Mouse (Mus musculus) small intestine, adult 2 months (tissue): ENCODE results near the gene Pnkp. TPM values are rescaled to one million over a fixed set of nuclear protein-coding genes. Genes with fewer than 3 reads are reported as not detected.

Experiments
- H3K27ac ChIP-seq: fragments of 200-500 bp; 2 replicates; pipeline ENCODE4 v1.5.1; 2012; ENCODE audit warnings: low read depth, low read length, control low read depth, inconsistent platforms; ENCODE audit not compliant: insufficient read depth
- H3K27me3 ChIP-seq: fragments of 200-500 bp; 2 replicates; pipeline ENCODE4 v1.6.1; 2012; ENCODE audit warnings: mild to moderate bottlenecking, moderate library complexity, low read length, inconsistent platforms; ENCODE audit not compliant: control insufficient read depth, insufficient read depth
- H3K36me3 ChIP-seq: fragments of 200-500 bp; 2 replicates; pipeline ENCODE4 v1.6.1; 2012; ENCODE audit warnings: mild to moderate bottlenecking, low read length, control low read depth, inconsistent platforms; ENCODE audit not compliant: control insufficient read depth, insufficient read depth
- H3K4me1 ChIP-seq: fragments of 200-500 bp; 2 replicates; pipeline ENCODE4 v1.6.1; 2012; ENCODE audit warnings: low read length, inconsistent platforms, mixed read lengths; ENCODE audit not compliant: control insufficient read depth, insufficient read depth, insufficient read length
- H3K4me3 ChIP-seq: fragments of 200-500 bp; 2 replicates; pipeline ENCODE4 v1.5.1; 2012; ENCODE audit warnings: low read depth, mild to moderate bottlenecking, control low read depth, inconsistent platforms, low read length, moderate library complexity
- CTCF ChIP-seq: fragments of 200-500 bp; IDR thresholded peaks from 2 replicates; pipeline ENCODE4 v1.5.1; 2012; ENCODE audit warnings: low read depth, mild to moderate bottlenecking, control low read depth, inconsistent platforms, low read length, moderate library complexity, mixed read lengths; ENCODE audit not compliant: insufficient replicate concordance, insufficient read length; ENCODE audit errors: extremely low read depth
- POLR2A ChIP-seq: fragments of 200-500 bp; IDR thresholded peaks from 2 replicates; pipeline ENCODE4 v1.6.1; 2012; ENCODE audit warnings: low read depth, mild to moderate bottlenecking, control low read depth, inconsistent platforms, low read length, moderate library complexity
- WGBS: fragments of 180-500 bp; shearing (Covaris S2); methylation state at CpG from one replicate; pipeline ENCODE4 v1.1.7; 2018; 5-methylcytosine and 5-hydroxymethylcytosine counted together
- polyA plus RNA-seq: library from polyadenylated mRNA; depleted of rRNA; stranded (reverse); fragments of >200 nt; gene quantifications from 2 replicates; pipeline ENCODE4 v1.2.3, GENCODE M21; 2012

The Pnkp gene
- polyA plus RNA-seq, 1 experiment = 84.2 TPM

DNA sequence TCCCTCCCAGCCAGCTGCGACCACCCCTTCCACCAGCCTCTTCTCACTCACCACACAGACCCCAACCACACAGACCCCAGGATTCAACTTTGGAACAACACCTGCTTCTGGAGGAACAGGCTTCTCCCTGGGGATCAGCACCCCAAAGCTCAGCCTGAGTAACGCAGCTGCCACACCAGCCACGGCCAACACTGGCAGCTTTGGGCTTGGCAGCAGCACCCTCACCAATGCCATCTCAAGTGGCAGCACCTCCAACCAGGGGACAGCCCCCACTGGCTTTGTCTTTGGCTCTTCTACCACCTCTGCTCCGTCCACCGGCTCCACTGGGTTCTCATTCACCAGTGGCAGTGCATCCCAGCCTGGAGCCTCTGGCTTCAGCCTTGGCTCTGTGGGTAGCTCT is 28.2 kb upstream of the Pnkp start:
- peaks cover 36% of the 10 kb centered on the region for H3K36me3 ChIP-seq
- H3K27me3 ChIP-seq = no peaks in the 10 kb centered on the region
- no peak overlapping the region for H3K4me3 ChIP-seq
- 80% methylated on average over 5 of the region's 5 CpGs for WGBS
- H3K4me1 ChIP-seq = no peaks in the 10 kb centered on the region; the same call in 1 of the 2 replicates
- H3K27ac ChIP-seq = no peak overlapping the region
- TF ChIP-seq CTCF (no peak), POLR2A (no peak)

DNA sequence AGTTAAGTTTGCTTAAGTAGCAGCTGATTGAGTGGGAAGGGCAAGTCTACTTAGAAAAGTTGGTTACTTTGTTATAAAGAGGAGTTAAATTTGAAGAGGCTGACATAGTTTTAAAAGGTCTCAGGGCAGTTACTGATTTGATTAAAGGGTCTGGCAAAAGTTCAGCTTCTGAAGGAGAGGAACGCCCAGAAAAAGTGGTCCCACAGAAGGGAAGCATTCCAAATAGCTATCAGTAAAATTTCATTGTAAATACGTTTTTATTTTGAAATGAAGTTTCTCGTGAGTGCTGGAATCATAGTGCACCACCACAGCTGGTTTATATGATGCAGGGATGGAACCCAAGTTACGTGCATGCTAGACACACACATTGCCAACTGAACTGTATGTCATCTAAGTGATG is 24.2 kb upstream of the Pnkp start:
- peaks cover 8% of the 10 kb centered on the region for H3K4me1 ChIP-seq
- 50% methylated on average over 4 of the region's 4 CpGs for whole genome bisulfite sequencing
- TF ChIP-seq POLR2A (no peak), CTCF (no peak)
- H3K4me3 ChIP-seq = no peak overlapping the region
- H3K27ac ChIP-seq = no peak overlapping the region
- no peaks in the 10 kb centered on the region for H3K27me3 ChIP-seq
- peaks cover 35% of the 10 kb centered on the region for H3K36me3 ChIP-seq

DNA sequence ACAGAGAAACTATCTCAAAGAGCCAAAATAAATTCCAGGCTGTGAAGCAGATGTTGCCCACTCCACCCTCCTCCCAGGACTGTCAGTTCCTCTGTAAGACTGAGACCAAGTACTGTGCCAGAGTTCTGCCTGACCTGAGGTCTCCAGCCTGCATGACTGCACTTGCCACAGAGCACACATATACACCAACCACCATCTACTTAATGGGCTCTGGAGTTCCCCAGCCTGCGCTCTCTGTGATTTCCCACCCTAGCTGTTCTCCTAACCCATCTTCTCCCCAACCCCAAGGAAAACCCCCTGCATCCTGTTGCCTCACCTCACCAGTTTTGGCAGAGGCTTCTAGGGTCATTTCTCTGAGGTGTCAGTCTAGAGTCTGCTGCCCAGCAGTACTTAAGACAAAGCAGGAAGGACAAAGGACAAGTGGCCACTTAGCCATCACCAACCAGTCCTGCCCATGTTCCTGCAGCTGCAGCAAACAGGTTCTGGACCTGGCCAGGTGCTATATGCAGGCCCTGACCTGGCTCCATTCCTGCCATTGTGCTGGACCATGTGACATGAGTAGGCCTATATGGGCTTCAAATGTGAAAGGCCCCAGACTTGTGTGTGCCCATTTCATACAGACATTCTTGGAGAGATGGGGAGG is 21.4 kb upstream of the Pnkp start:
- H3K27me3 ChIP-seq = no peaks in the 10 kb centered on the region
- 86% methylated on average over 1 of the region's 1 CpGs for WGBS
- peaks cover 21% of the 10 kb centered on the region for H3K4me1 ChIP-seq
- 0 out of 2 replicates have a peak overlapping the region, but pooled peaks have one; percentile 0 for H3K27ac ChIP-seq
- no peak overlapping the region for H3K4me3 ChIP-seq
- H3K36me3 ChIP-seq = peaks cover 13% of the 10 kb centered on the region
- TF ChIP-seq POLR2A (no peak), CTCF (no peak)

DNA sequence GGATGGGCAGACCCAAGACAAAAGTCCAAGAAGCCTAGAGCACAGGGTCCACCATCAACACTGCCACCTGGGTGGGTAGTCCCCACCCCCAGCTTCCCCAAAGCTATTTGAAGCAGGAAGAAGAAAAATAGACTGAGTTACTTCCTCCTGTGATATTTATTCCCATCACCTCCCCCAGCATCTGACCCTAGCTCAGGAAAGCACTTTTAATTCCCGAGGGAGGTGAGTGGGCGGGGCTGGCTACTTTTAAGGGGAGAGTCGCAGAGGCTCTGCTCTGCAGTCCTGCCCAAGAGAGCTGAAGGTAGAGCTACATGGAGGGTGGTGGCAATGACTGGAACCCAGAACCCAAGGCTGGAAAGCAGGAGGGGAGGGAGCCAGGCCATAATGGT is 20.9 kb upstream of the Pnkp start:
- Histone ChIP-seq H3K27ac (peak overlapping the region; percentile 0; the same call in 1 of the 2 replicates), H3K27me3 (no peaks in the 10 kb centered on the region), H3K36me3 (peaks cover 10% of the 10 kb centered on the region), H3K4me3 (peak overlapping the region; percentile 1; the same call in 1 of the 2 replicates), H3K4me1 (peaks cover 21% of the 10 kb centered on the region)
- 26% methylated on average over 3 of the region's 3 CpGs for WGBS
- TF ChIP-seq CTCF (no peak), POLR2A (no peak)

DNA sequence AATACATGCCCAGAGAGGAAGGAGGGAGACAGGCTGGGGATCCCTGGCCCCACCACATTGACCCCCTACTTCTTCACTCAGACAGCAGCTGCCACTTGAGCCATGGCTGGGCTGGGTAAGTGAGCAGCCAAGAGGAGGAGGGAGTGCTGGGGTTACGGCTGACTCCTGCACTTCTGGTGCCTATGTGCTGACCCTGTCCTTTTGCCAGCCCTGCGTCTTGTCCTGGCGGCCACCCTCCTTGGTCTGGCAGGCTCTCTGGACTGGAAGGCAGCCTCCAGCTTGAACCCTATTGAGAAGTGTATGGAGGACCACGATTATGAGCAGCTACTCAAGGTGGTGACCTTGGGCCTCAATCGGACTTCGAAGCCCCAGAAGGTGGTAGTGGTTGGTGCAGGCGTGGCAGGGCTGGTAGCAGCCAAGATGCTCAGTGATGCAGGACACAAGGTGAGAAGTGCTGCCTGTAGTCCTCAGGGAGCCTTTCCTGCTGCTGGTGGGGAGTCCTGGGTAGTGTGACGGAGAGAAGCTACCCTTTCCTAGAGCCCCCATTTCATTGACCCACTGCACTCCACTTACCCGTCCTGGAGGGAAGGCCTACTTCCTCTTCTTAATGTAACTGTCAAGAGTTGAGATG is 20.4 kb upstream of the Pnkp start:
- 75% methylated on average over 9 of the region's 9 CpGs for WGBS
- TF ChIP-seq POLR2A (no peak), CTCF (no peak)
- Histone ChIP-seq H3K36me3 (peaks cover 5% of the 10 kb centered on the region), H3K27me3 (no peaks in the 10 kb centered on the region), H3K4me3 (peak overlapping the region; percentile 1; the same call in 1 of the 2 replicates), H3K4me1 (peaks cover 21% of the 10 kb centered on the region), H3K27ac (no peak overlapping the region; the same call in 1 of the 2 replicates)

DNA sequence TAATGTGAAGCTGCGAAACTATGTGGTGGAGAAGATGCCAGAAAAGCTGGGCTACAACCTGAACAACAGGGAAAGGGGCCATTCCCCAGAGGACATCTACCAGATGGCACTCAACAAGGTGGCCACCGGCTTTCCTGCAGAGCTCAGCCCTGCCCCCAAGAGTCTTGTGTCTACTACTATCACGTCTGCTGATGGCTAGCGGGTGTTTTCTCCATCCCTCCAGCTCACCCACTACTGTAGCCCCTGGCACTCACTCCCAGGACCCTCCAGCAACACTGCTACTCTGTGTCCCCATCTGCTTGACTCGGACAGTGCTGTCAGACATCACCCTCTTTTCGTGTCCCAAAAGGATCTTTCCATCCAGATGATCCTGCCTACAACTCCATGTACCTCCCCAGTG is 18.9 kb upstream of the Pnkp start:
- no peaks in the 10 kb centered on the region for H3K27me3 ChIP-seq
- no peak overlapping the region for H3K27ac ChIP-seq
- TF ChIP-seq POLR2A = no peak
- no peak for TF ChIP-seq CTCF
- no peak overlapping the region for H3K4me3 ChIP-seq
- 95% methylated on average over 6 of the region's 6 CpGs for WGBS
- H3K4me1 ChIP-seq = peaks cover 21% of the 10 kb centered on the region
- H3K36me3 ChIP-seq = peaks cover 19% of the 10 kb centered on the region

DNA sequence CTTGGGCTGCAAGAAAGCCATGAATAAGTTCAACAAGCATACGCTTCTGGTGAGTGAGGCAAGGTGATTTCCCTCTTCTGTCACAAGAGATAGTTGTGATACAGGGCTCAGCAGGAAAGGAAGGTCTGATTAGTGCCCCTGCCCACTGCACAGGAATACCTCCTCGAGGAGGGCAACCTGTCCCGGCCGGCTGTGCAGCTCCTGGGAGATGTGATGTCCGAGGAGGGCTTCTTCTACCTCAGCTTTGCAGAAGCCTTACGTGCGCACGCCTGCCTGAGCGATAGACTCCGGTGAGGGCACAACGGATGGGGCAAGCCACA is 17.8 kb upstream of the Pnkp start:
- H3K4me3 ChIP-seq = peak overlapping the region; percentile 46
- TF ChIP-seq POLR2A (no peak), CTCF (no peak)

More for the DNA sequence above, 17.8 kb upstream of the Pnkp start:
- 29% methylated on average over 11 of the region's 11 CpGs for WGBS
- no peak overlapping the region for H3K27ac ChIP-seq
- peaks cover 21% of the 10 kb centered on the region for H3K4me1 ChIP-seq
- H3K36me3 ChIP-seq = peaks cover 29% of the 10 kb centered on the region
- no peaks in the 10 kb centered on the region for H3K27me3 ChIP-seq
